Mouse (Mus musculus) stomach, postnatal 0 days (tissue): Measurements from ENCODE around the gene D1Pas1.

Experiments used
- CTCF ChIP-seq: IDR thresholded peaks from 2 replicates; pipeline ENCODE4 v1.5.1; 2016; ENCODE audit warnings: antibody characterized with exemption, low read depth, mild to moderate bottlenecking, moderate library complexity
- EP300 ChIP-seq: optimal IDR thresholded peaks from 2 replicates; pipeline ENCODE3; 2016; ENCODE audit warnings: antibody characterized with exemption

GRCm38 (mm10) chr1:186967926-186968325 lies 710 bp downstream of the D1Pas1 start:
- TF ChIP-seq CTCF (no peak), EP300 (no peak)
